ENCODE assay signal across 14 mouse cellular contexts in genomic region chr5:92599030-92599429, GRCm38 (mm10). TPM values are rescaled to one million over a fixed set of nuclear protein-coding genes. Genes with fewer than 3 reads are reported as not detected.
DNase-seq lines count a peak whose midpoint lies in the region; ATAC-seq and TF ChIP-seq lines count a peak whose summit lies in the region.
"Had no signal": no experiment of that assay in that cellular context is flagged by ENCODE, and none has a peak within 500 bp of the region (broad histone marks: within the 10 kb centered on the region; RNA-seq: fewer than 3 reads in every experiment).

No protein-coding gene starts in this region.

- peaks cover 3% of the 10 kb centered on the region; the same call in 1 of the 2 replicates for H3K4me1 ChIP-seq in limb, embryonic 14.5 days (ENCODE audit: control insufficient read depth, insufficient read depth, low read length)
- peaks cover 9% of the 10 kb centered on the region for H3K4me1 ChIP-seq in limb, embryonic 10.5 days
- no peaks in the 10 kb centered on the region for H3K4me1 ChIP-seq in intestine, postnatal 0 days (replicated peaks; ENCODE audit: control insufficient read depth, insufficient read depth, low read length)

- H3K9ac ChIP-seq in limb, embryonic 14.5 days (ENCODE audit: low read depth, low read length, severe bottlenecking), result no peak overlapping the region
- no peak overlapping the region for H3K9ac ChIP-seq in intestine, postnatal 0 days (ENCODE audit: low read depth, low read length)
- H3K9ac ChIP-seq: hindbrain, embryonic 15.5 days; lung, embryonic 15.5 days had no signal

- no peaks in the 10 kb centered on the region for H3K36me3 ChIP-seq in limb, embryonic 14.5 days (ENCODE audit: control insufficient read depth, insufficient read depth, low read length)
- H3K36me3 ChIP-seq in limb, embryonic 10.5 days, result no peaks in the 10 kb centered on the region
- H3K36me3 ChIP-seq in intestine, postnatal 0 days (ENCODE audit: control insufficient read depth, insufficient read depth), result no peaks in the 10 kb centered on the region
- H3K36me3 ChIP-seq: G1E; hindbrain, embryonic 15.5 days; lung, embryonic 15.5 days had no signal

- 0 out of 2 replicates have a peak, but pooled peaks have one; percentile 41 for ATAC-seq in limb, embryonic 14.5 days (ENCODE audit: low FRiP score, low read depth)
- ATAC-seq in granulocyte monocyte progenitor cell, adult 5-6 weeks (replicated peaks; ENCODE audit: poor library complexity, severe bottlenecking), result no peak
- no peak for ATAC-seq in intestine, postnatal 0 days

- TF ChIP-seq CTCF in intestine, postnatal 0 days (IDR thresholded peaks at IDR 0.05; ENCODE audit: low read depth), result no peak

- WGBS in limb, embryonic 14.5 days, result 67% methylated on average over 10 of the region's 10 CpGs
- WGBS in limb, embryonic 10.5 days, result 89% methylated on average over 10 of the region's 10 CpGs
- WGBS in intestine, postnatal 0 days, result 68% methylated on average over 10 of the region's 10 CpGs

- H3K4me3 ChIP-seq in limb, embryonic 14.5 days (replicated peaks; ENCODE audit: low read length), result no peak overlapping the region
- no peak overlapping the region for H3K4me3 ChIP-seq in limb, embryonic 10.5 days
- H3K4me3 ChIP-seq in intestine, postnatal 0 days (ENCODE audit: low read depth, low read length), result no peak overlapping the region
- H3K4me3 ChIP-seq: hindbrain, embryonic 15.5 days; lung, embryonic 15.5 days had no signal

- no peak for TF ChIP-seq POLR2A in limb, embryonic 14.5 days (IDR thresholded peaks at IDR 0.05; ENCODE audit: borderline replicate concordance, extremely low read depth, insufficient read depth, insufficient read length)

- H3K27ac ChIP-seq in limb, embryonic 14.5 days (replicated peaks; ENCODE audit: low read depth, low read length), result no peak overlapping the region
- H3K27ac ChIP-seq in limb, embryonic 10.5 days, result no peak overlapping the region
- H3K27ac ChIP-seq in intestine, postnatal 0 days (ENCODE audit: low read depth, low read length), result no peak overlapping the region
- H3K27ac ChIP-seq: hindbrain, embryonic 15.5 days; lung, embryonic 15.5 days had no signal

- H3K4me2 ChIP-seq in limb, embryonic 14.5 days (replicated peaks; ENCODE audit: low read depth, low read length, severe bottlenecking), result no peak overlapping the region
- no peak overlapping the region for H3K4me2 ChIP-seq in intestine, postnatal 0 days (replicated peaks; ENCODE audit: low read depth)
- H3K4me2 ChIP-seq: hindbrain, embryonic 15.5 days; lung, embryonic 15.5 days had no signal

- H3K27me3 ChIP-seq in limb, embryonic 14.5 days (ENCODE audit: control insufficient read depth, insufficient read depth, low read length), result no peaks in the 10 kb centered on the region
- H3K27me3 ChIP-seq in limb, embryonic 10.5 days (ENCODE audit: low read depth, poor library complexity, severe bottlenecking), result peaks cover 11% of the 10 kb centered on the region; the same call in 1 of the 2 replicates
- H3K27me3 ChIP-seq in intestine, postnatal 0 days (replicated peaks; ENCODE audit: control insufficient read depth, insufficient read depth, low read length), result 0 out of 2 replicates have a peak, but pooled peaks cover 9% of the 10 kb centered on the region

- H3K9me3 ChIP-seq in limb, embryonic 14.5 days (ENCODE audit: control insufficient read depth, low read length), result no peaks in the 10 kb centered on the region
- no peaks in the 10 kb centered on the region for H3K9me3 ChIP-seq in limb, embryonic 10.5 days (replicated peaks)
- H3K9me3 ChIP-seq in intestine, postnatal 0 days (ENCODE audit: control insufficient read depth), result no peaks in the 10 kb centered on the region
- H3K9me3 ChIP-seq: G1E; hindbrain, embryonic 15.5 days; lung, embryonic 15.5 days had no signal

- DNase-seq in limb, embryonic 14.5 days (ENCODE audit: low spot score), result peak; percentile 62
- no peak for DNase-seq in limb, embryonic 10.5 days (ENCODE audit: low spot score)
- DNase-seq in adrenal gland, adult 18-20 months (ENCODE audit: low spot score in 2 of 2), result peak; percentile 28 to 54
- DNase-seq in gastrocnemius, postnatal 25 days, result peak; percentile 75
- DNase-seq in urinary bladder, adult 2 months (ENCODE audit: low spot score), result peak; percentile 27
- DNase-seq: kidney, postnatal 4 days had no signal

RNA-seq across cellular contexts. Expression of gene Stbd1, which starts 3.8 kb away (rescaled TPM):
- polyA plus RNA-seq in limb, embryonic 14.5 days (2012; rRNA removed), result 12.2 and 14.6 TPM in 2 replicates
- polyA plus RNA-seq in limb, embryonic 14.5 days (2014; fragmentation: Nextera tagmentation; extraction: Ambion mirVana), result 21.7 and 27.8 TPM in 2 replicates
- 7.9 and 8.6 TPM in 2 replicates for polyA plus RNA-seq in limb, embryonic 10.5 days (2016; fragmentation: Nextera tagmentation; extraction: Ambion mirVana)
- 1 to 10 TPM; 6.0 to 8.2 TPM for total RNA-seq in adrenal gland, adult 18-20 months (2021)
- 10 to 100 TPM; 34.3 to 44.3 TPM for total RNA-seq in gastrocnemius, postnatal 25 days (2021)
- polyA plus RNA-seq in urinary bladder, adult 2 months (2012; rRNA removed), result 28.9 and 29.0 TPM in 2 replicates
- total RNA-seq in granulocyte monocyte progenitor cell, adult 5-6 weeks (2014; fragmentation: Nextera tagmentation), result 0.88 and 2.6 TPM in 2 replicates
- 0.78 TPM in 1 of 2 replicates, not detected in the other for total RNA-seq in granulocyte monocyte progenitor cell, adult 5-6 weeks (2017)
- 13.7 and 14.1 TPM in 2 replicates for polyA plus RNA-seq in intestine, postnatal 0 days (2015; fragmentation: Nextera tagmentation; extraction: Ambion mirVana)
- polyA plus RNA-seq: G1E had no signal

RNA-seq across cellular contexts. Expression of gene Fam47e, which starts 44.2 kb away (rescaled TPM):
- 0.09 TPM in 1 of 2 replicates, not detected in the other for polyA plus RNA-seq in limb, embryonic 14.5 days (2012; rRNA removed)
- polyA plus RNA-seq in limb, embryonic 14.5 days (2014; fragmentation: Nextera tagmentation; extraction: Ambion mirVana), result 0.35 TPM in 1 of 2 replicates, not detected in the other
- polyA plus RNA-seq in limb, embryonic 10.5 days (2016; fragmentation: Nextera tagmentation; extraction: Ambion mirVana), result not detected in 2 replicates
- not detected for total RNA-seq in adrenal gland, adult 18-20 months (2021)
- not detected for total RNA-seq in gastrocnemius, postnatal 25 days (2021)
- 0.86 and 1.0 TPM in 2 replicates for polyA plus RNA-seq in urinary bladder, adult 2 months (2012; rRNA removed)
- total RNA-seq in granulocyte monocyte progenitor cell, adult 5-6 weeks (2014; fragmentation: Nextera tagmentation), result not detected in 2 replicates
- not detected in 2 replicates for total RNA-seq in granulocyte monocyte progenitor cell, adult 5-6 weeks (2017)
- polyA plus RNA-seq in intestine, postnatal 0 days (2015; fragmentation: Nextera tagmentation; extraction: Ambion mirVana), result not detected in 2 replicates
- polyA plus RNA-seq: embryonic facial prominence, embryonic 11.5 days; G1E; neural tube, embryonic 11.5 days; stomach, embryonic 14.5 days had no signal
